In the genomic region with DNA sequence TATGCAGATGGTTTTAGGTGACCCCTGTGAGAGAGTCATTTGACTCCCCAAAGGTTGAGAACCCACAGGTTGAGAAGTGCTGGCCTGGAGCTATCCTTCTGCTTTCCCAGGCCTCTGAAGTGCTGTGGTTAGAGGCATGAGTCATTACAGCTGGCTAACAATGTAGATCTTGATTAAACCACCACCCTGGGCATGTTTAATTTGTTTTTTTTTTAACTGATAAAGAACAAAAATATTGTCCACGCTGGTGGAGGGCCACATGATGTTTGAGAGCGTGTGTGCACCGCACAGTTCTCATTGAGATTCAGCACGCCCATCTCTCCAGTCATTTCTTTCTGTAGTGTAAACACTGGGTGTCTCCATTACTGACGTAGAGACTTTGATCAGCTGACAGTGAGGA, we compare ENCODE assay signal across 28 mouse cellular contexts. TPM values are rescaled to one million over a fixed set of nuclear protein-coding genes. Genes with fewer than 3 reads are reported as not detected.
A peak's percentile ranks its signal among the peaks of the same experiment; 100 is the strongest.
DNase-seq lines count a peak whose midpoint lies in the region; ATAC-seq and TF ChIP-seq lines count a peak whose summit lies in the region.
"Had no signal": no experiment of that assay in that cellular context is flagged by ENCODE, and none has a peak within 500 bp of the region (broad histone marks: within the 10 kb centered on the region; RNA-seq: fewer than 3 reads in every experiment).

No protein-coding gene starts in this region.

- ATAC-seq in lung, postnatal 0 days: no peak
- ATAC-seq in stomach, embryonic 14.5 days (ENCODE audit: insufficient number of reproducible peaks, insufficient read depth, low FRiP score, low read depth): peak; percentile 62
- ATAC-seq in midbrain, embryonic 15.5 days (replicated peaks): no peak
- ATAC-seq: CD4-positive, CD25-positive, alpha-beta regulatory T cell, adult 4 months; forebrain, embryonic 16.5 days; hindbrain, postnatal 0 days; Patski had no signal

- no peaks in the 10 kb centered on the region for H3K27me3 ChIP-seq in lung, postnatal 0 days (replicated peaks; ENCODE audit: insufficient read depth, low read length)
- no peaks in the 10 kb centered on the region for H3K27me3 ChIP-seq in stomach, embryonic 14.5 days (ENCODE audit: control insufficient read depth, insufficient read depth, low read length)
- no peaks in the 10 kb centered on the region for H3K27me3 ChIP-seq in midbrain, embryonic 15.5 days (replicated peaks)
- H3K27me3 ChIP-seq: embryonic facial prominence, embryonic 12.5 days; forebrain, embryonic 12.5 days; Patski had no signal

- TF ChIP-seq EP300 in lung, postnatal 0 days (IDR thresholded peaks at IDR 0.05): no peak

- H3K9me3 ChIP-seq in lung, postnatal 0 days (ENCODE audit: low read length): no peaks in the 10 kb centered on the region
- H3K9me3 ChIP-seq in stomach, embryonic 14.5 days (ENCODE audit: control insufficient read depth, low read depth, low read length): no peaks in the 10 kb centered on the region
- no peaks in the 10 kb centered on the region for H3K9me3 ChIP-seq in midbrain, embryonic 15.5 days
- H3K9me3 ChIP-seq: embryonic facial prominence, embryonic 12.5 days; forebrain, embryonic 12.5 days; heart, embryonic 15.5 days; hindbrain, embryonic 13.5 days had no signal

- no peaks in the 10 kb centered on the region for H3K36me3 ChIP-seq in lung, postnatal 0 days (ENCODE audit: insufficient read depth, low read length)
- H3K36me3 ChIP-seq in stomach, embryonic 14.5 days (ENCODE audit: control insufficient read depth, insufficient read depth, low read length): no peaks in the 10 kb centered on the region
- H3K36me3 ChIP-seq in midbrain, embryonic 15.5 days (replicated peaks): no peaks in the 10 kb centered on the region
- H3K36me3 ChIP-seq: embryonic facial prominence, embryonic 12.5 days; forebrain, embryonic 12.5 days; G1E; heart, embryonic 15.5 days; hindbrain, embryonic 13.5 days had no signal

- no peaks in the 10 kb centered on the region for H3K4me1 ChIP-seq in lung, postnatal 0 days (ENCODE audit: insufficient read depth, low read depth, low read length)
- H3K4me1 ChIP-seq in stomach, embryonic 14.5 days (ENCODE audit: control insufficient read depth, insufficient read depth, low read length): no peaks in the 10 kb centered on the region; the same call in 1 of the 2 replicates
- H3K4me1 ChIP-seq in midbrain, embryonic 15.5 days: peaks cover 12% of the 10 kb centered on the region; the same call in 1 of the 2 replicates

- 37% methylated on average over 5 of the region's 5 CpGs for WGBS in lung, postnatal 0 days
- 48% methylated on average over 5 of the region's 5 CpGs for WGBS in stomach, embryonic 14.5 days
- 70% methylated on average over 5 of the region's 5 CpGs for WGBS in midbrain, embryonic 15.5 days

- no peak overlapping the region for H3K4me2 ChIP-seq in lung, postnatal 0 days (replicated peaks; ENCODE audit: low read depth, low read length)
- H3K4me2 ChIP-seq in stomach, embryonic 14.5 days (replicated peaks; ENCODE audit: low read depth, low read length): no peak overlapping the region
- H3K4me2 ChIP-seq in midbrain, embryonic 15.5 days: no peak overlapping the region
- H3K4me2 ChIP-seq: embryonic facial prominence, embryonic 12.5 days; forebrain, embryonic 12.5 days; heart, embryonic 11.5 days; heart, embryonic 15.5 days; hindbrain, embryonic 13.5 days had no signal

- no peak overlapping the region for H3K9ac ChIP-seq in lung, postnatal 0 days (replicated peaks; ENCODE audit: low read depth)
- no peak overlapping the region for H3K9ac ChIP-seq in stomach, embryonic 14.5 days (replicated peaks; ENCODE audit: low read depth, low read length)
- no peak overlapping the region for H3K9ac ChIP-seq in midbrain, embryonic 15.5 days
- H3K9ac ChIP-seq: embryonic facial prominence, embryonic 12.5 days; forebrain, embryonic 12.5 days; heart, embryonic 15.5 days; hindbrain, embryonic 13.5 days had no signal

- DNase-seq in lung, postnatal 0 days (ENCODE audit: low spot score): peak; percentile 28
- no peak for DNase-seq in lung, postnatal 4 days
- DNase-seq in Muller cell, postnatal 12 days (ENCODE audit: inconsistent ontology term): peak; percentile 46
- DNase-seq in embryo, embryonic 10 days (ENCODE audit: low spot score): no peak
- DNase-seq in adrenal gland, postnatal 25 days: no peak
- DNase-seq: adrenal gland, adult 2 months; adrenal gland, postnatal 36 days; cerebellum, adult 11 months; cerebellum, adult 8-10 months; cerebellum, postnatal 14 days; gastrocnemius, postnatal 10 days; heart, adult 2 months; heart, postnatal 14 days had no signal

- no peak for TF ChIP-seq CTCF in lung, postnatal 0 days (IDR thresholded peaks at IDR 0.05)

- H3K27ac ChIP-seq in lung, postnatal 0 days (ENCODE audit: low read length): no peak overlapping the region
- H3K27ac ChIP-seq in stomach, embryonic 14.5 days (ENCODE audit: low read length): no peak overlapping the region
- no peak overlapping the region for H3K27ac ChIP-seq in midbrain, embryonic 15.5 days
- H3K27ac ChIP-seq: embryonic facial prominence, embryonic 12.5 days; forebrain, embryonic 12.5 days; heart, adult 2 months; heart, embryonic 15.5 days; hindbrain, embryonic 13.5 days; hindbrain, postnatal 0 days had no signal

- no peak overlapping the region for H3K4me3 ChIP-seq in lung, postnatal 0 days (ENCODE audit: low read depth, low read length)
- no peak overlapping the region for H3K4me3 ChIP-seq in stomach, embryonic 14.5 days (ENCODE audit: low read depth, low read length)
- no peak overlapping the region for H3K4me3 ChIP-seq in midbrain, embryonic 15.5 days
- H3K4me3 ChIP-seq: embryonic facial prominence, embryonic 12.5 days; forebrain, embryonic 12.5 days; heart, adult 2 months; heart, embryonic 15.5 days; hindbrain, embryonic 13.5 days had no signal

RNA-seq across cellular contexts. Expression of a gene that starts 24.8 kb away (rescaled TPM):
- polyA plus RNA-seq in lung, postnatal 0 days (2015; fragmentation: Nextera tagmentation; extraction: Ambion mirVana): 4.6 and 5.7 TPM in 2 replicates
- polyA plus RNA-seq in stomach, embryonic 14.5 days (2014; fragmentation: Nextera tagmentation; extraction: Ambion mirVana): not detected in 2 replicates
- total RNA-seq in adrenal gland, postnatal 25 days (2021): not detected in 2 replicates
- polyA plus RNA-seq in midbrain, embryonic 15.5 days (2015; fragmentation: Nextera tagmentation; extraction: Ambion mirVana): 0.95 and 1.2 TPM in 2 replicates
- total RNA-seq: adrenal gland, adult 2 months; adrenal gland, postnatal 36 days; common myeloid progenitor, adult 5-6 weeks; gastrocnemius, postnatal 10 days; gastrocnemius, postnatal 4 days; heart, adult 2 months; hematopoietic stem cell, adult 5-6 weeks had no signal
- polyA plus RNA-seq: adrenal gland, adult 2 months; CD4-positive, CD25-positive, alpha-beta regulatory T cell, adult 4 months; G1E; heart, embryonic 11.5 days; heart, embryonic 15.5 days had no signal

RNA-seq across cellular contexts. Expression of a gene that starts 25.8 kb away (rescaled TPM):
- 38.4 and 54.8 TPM in 2 replicates for polyA plus RNA-seq in lung, postnatal 0 days (2015; fragmentation: Nextera tagmentation; extraction: Ambion mirVana)
- 34.3 and 37.0 TPM in 2 replicates for polyA plus RNA-seq in stomach, embryonic 14.5 days (2014; fragmentation: Nextera tagmentation; extraction: Ambion mirVana)
- total RNA-seq in adrenal gland, postnatal 25 days (2021): 71.5 and 101 TPM in 2 replicates
- polyA plus RNA-seq in midbrain, embryonic 15.5 days (2015; fragmentation: Nextera tagmentation; extraction: Ambion mirVana): 11.3 and 11.4 TPM in 2 replicates
- total RNA-seq: common myeloid progenitor, adult 5-6 weeks had no signal
- polyA plus RNA-seq: CD4-positive, CD25-positive, alpha-beta regulatory T cell, adult 4 months; G1E had no signal

Comparison
In these comparisons a context has a peak if more than half of its experiments do, and no peak if none do; other contexts are left out.
1. DNase-seq: peak in lung, postnatal 0 days (single experiment) and Muller cell, postnatal 12 days (single experiment); none in lung, postnatal 4 days (0 of 2), embryo, embryonic 10 days (single experiment) and adrenal gland, postnatal 25 days (single experiment).